Mouse (Mus musculus): ENCODE data around the gene Arhgef17. TPM values are rescaled to one million over a fixed set of nuclear protein-coding genes. Genes with fewer than 3 reads are reported as not detected.

Arhgef17 gene
- 0.22 TPM for polyA plus RNA-seq (2017; shearing (Covaris generic))

DNA sequence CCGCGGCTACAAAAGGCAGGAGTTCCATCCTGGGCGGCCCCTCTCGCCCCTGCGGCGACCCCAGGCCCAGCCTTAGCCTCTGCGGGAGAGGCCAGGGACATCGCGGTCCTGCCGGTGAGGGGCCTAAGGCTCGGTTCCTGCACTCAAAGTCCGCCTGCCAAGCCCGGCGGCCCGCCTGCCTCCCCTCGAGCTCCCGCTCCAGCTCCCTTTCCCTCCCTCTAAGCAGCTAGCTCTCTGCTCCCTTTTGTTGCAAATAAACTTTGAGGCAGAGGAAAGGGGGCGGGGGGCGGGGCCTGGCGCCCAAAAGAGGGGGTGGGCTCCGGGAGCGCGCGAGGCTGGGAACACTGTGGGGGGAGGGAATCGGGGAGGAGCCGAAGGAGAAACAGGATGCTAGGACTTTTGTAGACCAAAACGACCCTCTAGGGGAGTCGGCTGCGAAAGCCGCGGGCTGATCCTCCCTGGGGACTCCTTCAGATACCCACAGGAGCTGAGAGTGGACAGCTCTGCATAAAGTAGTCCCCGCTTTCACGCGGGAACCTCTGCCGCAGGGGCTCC, at the start of gene Arhgef17:
Arhgef17 (minus strand) TSS at position 182 of the 555 bp plus-strand sequence.

GRCm38 (mm10) chr7:100974135-100974903, 42.4 kb upstream of the Arhgef17 start, which contains the start of gene P2ry6:
TSS of gene P2ry6 (minus strand) at chr7:100974649.

GRCm38 (mm10) chr7:100862828-100863638, 68.9 kb downstream of the Arhgef17 start, which contains the start of gene Relt:
TSS of gene Relt (minus strand) at chr7:100863446.

Other genes with a start within 250 kb of the Arhgef17 start
- 17.7 TPM for gene Fam168a, start 225.5 kb downstream of the Arhgef17 start, polyA plus RNA-seq (2017; shearing (Covaris generic))
- 46.4 TPM for gene Relt, start 68.7 kb downstream of the Arhgef17 start, polyA plus RNA-seq (2017; shearing (Covaris generic))
- 0.19 TPM for gene P2ry6, start 42.5 kb upstream of the Arhgef17 start, polyA plus RNA-seq (2017; shearing (Covaris generic))
- not detected for gene P2ry2, start 80.8 kb upstream of the Arhgef17 start, polyA plus RNA-seq (2017; shearing (Covaris generic))
- 41.7 TPM for gene Fchsd2, start 160.8 kb upstream of the Arhgef17 start, polyA plus RNA-seq (2017; shearing (Covaris generic))